Mouse (Mus musculus) ES-E14 (cell line): Measurements from ENCODE around the gene Txndc2. TPM values are rescaled to one million over a fixed set of nuclear protein-coding genes. Genes with fewer than 3 reads are reported as not detected.

Source experiments
- DNase-seq: peaks from one replicate; pipeline ENCODE4 v3.0.0-alpha.2; 2013; ENCODE audit warnings: low read depth, low spot score
- H3K27ac ChIP-seq: 2 replicates; pipeline ENCODE4 v1.5.1; 2012; ENCODE audit warnings: low read depth, mild to moderate bottlenecking, low read length, moderate library complexity, mixed read lengths; ENCODE audit not compliant: poor library complexity, insufficient read depth, severe bottlenecking
- H3K36me3 ChIP-seq: 2 replicates; pipeline ENCODE4 v1.6.1; 2012; ENCODE audit warnings: mild to moderate bottlenecking, low read length, moderate library complexity, mixed read lengths; ENCODE audit not compliant: control insufficient read depth, poor library complexity, insufficient read depth, severe bottlenecking
- H3K4me1 ChIP-seq, 2 experiments: fragments of 150-350 bp in 1 of 2; sonication (generic) in 1 of 2; 2 replicates each; pipeline ENCODE4 v1.6.1; 2012; ENCODE audit warnings: low read length in 2 of 2, mild to moderate bottlenecking in 1 of 2, mixed read lengths in 1 of 2; ENCODE audit not compliant: control insufficient read depth in 2 of 2, insufficient read depth in 2 of 2, poor library complexity in 1 of 2
- H3K4me3 ChIP-seq, 2 experiments: fragments of 150-350 bp in 1 of 2; sonication (generic) in 1 of 2; 2 replicates each; pipeline ENCODE4 v1.5.1; 2012; ENCODE audit warnings: low read length in 2 of 2, low read depth in 1 of 2, mild to moderate bottlenecking in 1 of 2, mixed read lengths in 1 of 2; ENCODE audit not compliant: insufficient read depth in 1 of 2, poor library complexity in 1 of 2, severe bottlenecking in 1 of 2
- H3K9ac ChIP-seq: 2 replicates; pipeline ENCODE4 v1.6.1; 2012; ENCODE audit warnings: low read depth, mild to moderate bottlenecking, low read length, mixed read lengths; ENCODE audit not compliant: poor library complexity, insufficient read depth, severe bottlenecking
- H3K9me3 ChIP-seq: fragments of 150-350 bp; sonication (generic); 2 replicates; pipeline ENCODE4 v1.6.1; 2012; ENCODE audit warnings: low read depth, mild to moderate bottlenecking, low read length; ENCODE audit not compliant: control insufficient read depth, insufficient read depth
- CHD2 ChIP-seq: IDR thresholded peaks from 2 replicates; pipeline ENCODE4 v1.6.1; 2014; ENCODE audit warnings: mild to moderate bottlenecking, low read depth, low read length, inconsistent platforms
- HCFC1 ChIP-seq: IDR thresholded peaks from 2 replicates; pipeline ENCODE4 v1.6.1; 2012; ENCODE audit warnings: low read length, inconsistent platforms, borderline replicate concordance; ENCODE audit not compliant: insufficient read depth
- MAFK ChIP-seq: IDR thresholded peaks from 2 replicates; pipeline ENCODE4 v1.6.1; 2014; ENCODE audit warnings: mild to moderate bottlenecking, low read depth, low read length, inconsistent platforms; ENCODE audit not compliant: insufficient read depth
- ZC3H11A ChIP-seq: IDR thresholded peaks from 2 replicates; pipeline ENCODE4 v1.6.1; 2012; ENCODE audit warnings: low read depth, mild to moderate bottlenecking, inconsistent platforms, low read length, borderline replicate concordance
- ZNF384 ChIP-seq: IDR thresholded peaks from 2 replicates; pipeline ENCODE4 v1.6.1; 2012; ENCODE audit warnings: low read depth, low read length, inconsistent platforms
- in situ Hi-C, 2 experiments: fragments of 600-800 bp; cut with MboI; formaldehyde crosslinking; loops; one replicate each; pipeline ENCODE4 v1.15.1; 2025; ENCODE audit warnings: low sequenced_read_pairs in 2 of 2, inconsistent platforms in 1 of 2; ENCODE audit not compliant: unreplicated experiment in 2 of 2
- total RNA-seq: library from RNA; depleted of rRNA; stranded (reverse); fragments of 300-350 nt; gene quantifications from 2 replicates; pipeline ENCODE4 v1.2.3, GENCODE M21; 2012

Gene Txndc2
- total RNA-seq, 1 experiment = 0.13 TPM

GRCm38 (mm10) chr17:65613463-65614412 lies 28.2 kb downstream of the Txndc2 start, which contains the start of gene Vapa:
TSS of gene Vapa (minus strand) at chr17:65613555.
- Histone ChIP-seq H3K9me3 (no peaks in the 10 kb centered on the region), H3K36me3 (peaks cover 4% of the 10 kb centered on the region), H3K27ac (peak within 1 kb of the TSS; percentile 98), H3K9ac (peak within 1 kb of the TSS; percentile 98), H3K4me1 (peaks cover 7 to 8% of the 10 kb centered on the region in 2 experiments; a peak in 3 of 4 replicates), H3K4me3 (peak within 1 kb of the TSS; percentile 97)
- in situ Hi-C loops = no loop called here
- DNase-seq = peak; percentile 93
- 0 out of 2 replicates have a peak, but pooled peaks have one; percentile 10 for TF ChIP-seq MAFK
- no peak for TF ChIP-seq ZC3H11A
- peak; percentile 63; the same call in 1 of the 2 replicates for TF ChIP-seq HCFC1

DNA sequence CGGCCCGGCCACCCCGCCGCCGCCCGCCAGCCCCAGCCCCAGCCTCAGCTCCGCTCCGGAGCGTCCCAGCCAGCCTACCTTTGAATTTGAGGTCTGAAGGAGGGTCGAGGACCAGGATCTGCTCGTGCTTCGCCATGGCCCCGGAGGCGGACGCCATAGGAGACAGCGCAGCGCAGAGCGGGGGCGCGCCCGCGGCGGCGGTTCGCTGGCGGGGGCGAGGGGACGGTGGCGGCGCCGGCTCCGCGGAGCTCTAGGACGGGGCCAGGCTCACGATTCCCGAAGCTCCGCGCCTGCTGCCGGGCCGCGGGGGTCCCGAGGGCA lies 28.9 kb downstream of the Txndc2 start:
- in situ Hi-C loops = no loop called here
- TF ChIP-seq MAFK (no peak), CHD2 (no peak)
- peaks cover 9 to 11% of the 10 kb centered on the region in 2 experiments; a peak in 3 of 4 replicates for H3K4me1 ChIP-seq
- H3K27ac ChIP-seq = peak overlapping the region; percentile 98
- DNase-seq = no peak
- peaks cover 4% of the 10 kb centered on the region for H3K36me3 ChIP-seq
- H3K9ac ChIP-seq = peak overlapping the region; percentile 98
- H3K4me3 ChIP-seq = peak overlapping the region; percentile 90 to 97
- no peaks in the 10 kb centered on the region for H3K9me3 ChIP-seq

GRCm38 (mm10) chr17:65612391-65613141 lies 29.4 kb downstream of the Txndc2 start:
- Histone ChIP-seq H3K4me1 (peaks cover 12 to 13% of the 10 kb centered on the region in 2 experiments), H3K9me3 (no peaks in the 10 kb centered on the region), H3K9ac (peak overlapping the region; percentile 98), H3K4me3 (peak overlapping the region; percentile 97), H3K36me3 (peaks cover 4% of the 10 kb centered on the region), H3K27ac (peak overlapping the region; percentile 98)
- in situ Hi-C loops = no loop called here
- DNase-seq = no peak
- TF ChIP-seq MAFK = no peak
- no peak for TF ChIP-seq ZC3H11A
- no peak for TF ChIP-seq HCFC1

DNA sequence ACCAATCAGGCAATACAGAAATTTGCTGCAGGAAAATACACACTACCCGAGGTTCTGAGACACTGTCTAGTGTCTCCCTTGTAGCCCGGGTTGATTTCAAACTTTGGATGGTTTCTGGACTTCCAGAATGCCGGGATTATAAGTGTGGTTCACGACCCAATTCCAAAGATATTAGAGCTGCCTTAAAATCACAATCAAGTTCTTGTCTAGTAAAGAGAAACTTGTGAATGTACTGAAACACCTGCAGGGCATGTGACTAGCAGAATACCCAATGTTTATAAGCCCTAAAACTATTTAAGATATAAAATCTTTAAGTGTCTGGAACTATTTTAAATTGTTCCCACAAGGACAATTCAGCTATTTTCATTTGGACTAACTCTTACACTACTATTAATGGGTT lies 30.2 kb downstream of the Txndc2 start:
- H3K4me1 ChIP-seq = peaks cover 15 to 19% of the 10 kb centered on the region in 2 experiments
- DNase-seq = no peak
- peaks cover 4% of the 10 kb centered on the region for H3K36me3 ChIP-seq
- H3K9ac ChIP-seq = no peak overlapping the region
- peak overlapping the region; percentile 97; a peak in 3 of 4 replicates for H3K4me3 ChIP-seq
- no peak overlapping the region for H3K27ac ChIP-seq
- TF ChIP-seq HCFC1 (no peak), MAFK (no peak), ZNF384 (no peak), ZC3H11A (no peak), CHD2 (no peak)
- in situ Hi-C loops = no loop called here
- H3K9me3 ChIP-seq = no peaks in the 10 kb centered on the region
